Mouse (Mus musculus) kidney, postnatal 4 days (tissue): Measurements from ENCODE around the gene Tsr2.

ENCODE experiments used
- DNase-seq, 2 experiments: peaks; one replicate each; pipeline ENCODE4 v3.0.0; 2021; ENCODE audit warnings: mixed read lengths in 2 of 2

Gene Tsr2

DNA sequence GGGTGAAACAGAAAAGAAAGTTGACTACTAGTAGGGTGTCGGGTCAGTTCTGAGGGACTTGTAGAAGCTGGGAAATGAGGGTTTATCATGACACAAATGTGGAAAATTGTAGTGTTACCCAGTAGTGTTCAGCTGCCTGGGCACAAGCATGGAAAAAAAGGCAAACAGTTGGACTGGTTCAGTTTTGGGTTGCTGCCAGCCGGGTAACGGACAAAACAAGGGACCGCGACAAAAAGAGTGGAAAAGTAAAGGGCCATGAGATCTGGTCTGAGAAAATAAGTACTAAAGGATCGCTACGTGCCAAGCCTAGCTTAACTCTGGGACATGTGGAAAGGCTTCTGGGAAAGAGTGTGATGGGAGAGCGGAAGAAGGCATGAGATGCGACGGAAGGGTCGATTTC, 50.0 kb downstream of the Tsr2 start:
- no peak for DNase-seq

GRCm38 (mm10) chrX:151045850-151046249, 50.5 kb downstream of the Tsr2 start, which contains the start of gene Fgd1:
Gene Fgd1 (plus strand): TSS chrX:151046150.
- no peak for DNase-seq

- DNase-seq: no peak
Measured at GRCm38 (mm10) chrX:151041223-151041622, 55.1 kb downstream of the Tsr2 start.
